Mouse (Mus musculus) testis, adult 2 months (tissue): ENCODE results near the gene Sympk. TPM values are rescaled to one million over a fixed set of nuclear protein-coding genes. Genes with fewer than 3 reads are reported as not detected.

Experiments used
- H3K27ac ChIP-seq: fragments of 200-500 bp; 2 replicates; pipeline ENCODE4 v1.5.1; 2012; ENCODE audit warnings: low read depth, low read length; ENCODE audit not compliant: control insufficient read depth, insufficient read depth
- H3K27me3 ChIP-seq: fragments of 200-500 bp; 2 replicates; pipeline ENCODE4 v1.6.1; 2012; ENCODE audit warnings: mild to moderate bottlenecking, low read length, moderate library complexity; ENCODE audit not compliant: control insufficient read depth, insufficient read depth
- H3K36me3 ChIP-seq: fragments of 200-500 bp; 2 replicates; pipeline ENCODE4 v1.6.1; 2012; ENCODE audit warnings: mild to moderate bottlenecking, low read length; ENCODE audit not compliant: control insufficient read depth, insufficient read depth
- H3K4me1 ChIP-seq: fragments of 200-500 bp; 2 replicates; pipeline ENCODE4 v1.6.1; 2012; ENCODE audit warnings: low read length; ENCODE audit not compliant: control insufficient read depth, insufficient read depth
- H3K4me3 ChIP-seq: fragments of 200-500 bp; 2 replicates; pipeline ENCODE4 v1.5.1; 2012; ENCODE audit warnings: low read depth, mild to moderate bottlenecking, low read length, moderate library complexity, mixed read lengths; ENCODE audit not compliant: control insufficient read depth
- CTCF ChIP-seq: fragments of 200-500 bp; IDR thresholded peaks from 2 replicates; pipeline ENCODE4 v1.5.1; 2012; ENCODE audit warnings: low read depth, mild to moderate bottlenecking, inconsistent platforms, low read length, moderate library complexity; ENCODE audit not compliant: control insufficient read depth, insufficient read depth, insufficient replicate concordance
- POLR2A ChIP-seq: fragments of 200-500 bp; IDR thresholded peaks from 2 replicates; pipeline ENCODE4 v1.6.1; 2012; ENCODE audit warnings: low read depth, mild to moderate bottlenecking, inconsistent platforms, low read length, moderate library complexity; ENCODE audit not compliant: control insufficient read depth
- polyA plus RNA-seq: library from polyadenylated mRNA; depleted of rRNA; stranded (reverse); fragments of >200 nt; gene quantifications from 2 replicates; pipeline ENCODE4 v1.2.3, GENCODE M21; 2012

Sympk gene
- polyA plus RNA-seq, 1 experiment, result 196 TPM

GRCm38 (mm10) chr7:19094826-19095750 lies 70.9 kb downstream of the Sympk start:
- TF ChIP-seq CTCF (no peak), POLR2A (no peak)
- peak overlapping the region; percentile 76 for H3K4me3 ChIP-seq
- no peaks in the 10 kb centered on the region for H3K27me3 ChIP-seq
- peak overlapping the region; percentile 5 for H3K27ac ChIP-seq
- no peaks in the 10 kb centered on the region; the same call in 1 of the 2 replicates for H3K36me3 ChIP-seq
- H3K4me1 ChIP-seq, result peaks cover 48% of the 10 kb centered on the region

- TF ChIP-seq CTCF, result no peak
- TF ChIP-seq POLR2A, result no peak
- H3K27me3 ChIP-seq, result no peaks in the 10 kb centered on the region
- H3K4me3 ChIP-seq, result no peak overlapping the region
- H3K36me3 ChIP-seq, result no peaks in the 10 kb centered on the region; the same call in 1 of the 2 replicates
- H3K27ac ChIP-seq, result no peak overlapping the region
- peaks cover 48% of the 10 kb centered on the region for H3K4me1 ChIP-seq
Observed at GRCm38 (mm10) chr7:19095751-19096110, 71.6 kb downstream of the Sympk start.

DNA sequence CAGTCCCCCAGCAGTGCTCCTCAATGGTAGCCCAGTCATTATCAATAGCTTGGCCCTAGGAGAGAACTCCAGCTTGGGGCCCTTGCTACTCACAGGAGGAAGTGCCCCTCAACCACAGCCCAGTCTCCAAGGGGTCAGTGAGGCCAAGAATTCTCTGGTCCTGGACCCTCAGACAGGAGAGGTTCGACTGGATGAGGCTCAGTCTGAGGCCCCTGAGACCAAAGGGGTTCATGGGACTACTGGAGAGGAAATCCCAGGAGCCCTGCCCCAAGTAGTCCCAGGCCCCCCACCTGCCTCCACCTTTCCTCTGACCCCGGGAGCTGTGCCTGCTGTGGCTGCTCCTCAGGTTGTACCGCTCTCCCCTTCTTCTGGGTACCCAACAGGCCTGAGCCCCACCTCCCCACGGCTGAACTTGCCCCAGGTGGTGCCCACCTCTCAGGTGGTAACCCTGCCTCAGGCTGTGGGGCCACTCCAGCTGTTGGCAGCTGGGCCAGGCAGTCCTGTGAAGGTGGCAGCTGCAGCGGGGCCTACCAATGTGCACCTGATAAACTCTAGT lies 72.3 kb downstream of the Sympk start:
- Histone ChIP-seq H3K4me1 (peaks cover 43% of the 10 kb centered on the region), H3K36me3 (no peaks in the 10 kb centered on the region; the same call in 1 of the 2 replicates), H3K27me3 (no peaks in the 10 kb centered on the region), H3K27ac (no peak overlapping the region), H3K4me3 (no peak overlapping the region)
- TF ChIP-seq POLR2A (no peak), CTCF (no peak)

- Histone ChIP-seq H3K36me3 (no peaks in the 10 kb centered on the region), H3K27me3 (no peaks in the 10 kb centered on the region), H3K27ac (no peak overlapping the region), H3K4me3 (no peak overlapping the region), H3K4me1 (peaks cover 36% of the 10 kb centered on the region)
- no peak for TF ChIP-seq POLR2A
- no peak for TF ChIP-seq CTCF
Observed at GRCm38 (mm10) chr7:19097217-19097616, 73.0 kb downstream of the Sympk start.

- TF ChIP-seq POLR2A, result no peak
- TF ChIP-seq CTCF, result no peak
- Histone ChIP-seq H3K27ac (no peak overlapping the region), H3K36me3 (no peaks in the 10 kb centered on the region), H3K4me3 (no peak overlapping the region), H3K4me1 (peaks cover 30% of the 10 kb centered on the region), H3K27me3 (no peaks in the 10 kb centered on the region)
Observed at GRCm38 (mm10) chr7:19097863-19098262, 73.7 kb downstream of the Sympk start.

DNA sequence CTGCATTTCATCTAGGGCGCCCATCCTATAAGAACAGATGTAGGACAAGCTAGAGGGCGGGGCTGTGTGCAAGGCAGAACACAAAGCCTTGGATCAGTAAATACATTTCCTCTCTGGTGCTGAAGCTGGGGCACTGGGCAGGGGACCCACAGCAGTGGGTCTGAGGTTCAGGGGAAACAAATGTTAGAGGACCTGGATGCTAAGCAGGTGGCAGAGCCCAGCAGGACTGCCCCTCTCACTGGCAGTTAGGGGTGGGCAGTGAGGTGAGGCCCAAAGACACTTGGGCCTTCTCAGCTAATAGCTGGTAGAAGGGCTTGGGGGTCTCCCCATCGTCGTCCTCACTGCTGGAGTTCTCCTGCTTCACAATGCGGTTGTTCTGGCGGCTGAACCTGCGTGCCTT lies 74.6 kb downstream of the Sympk start:
- TF ChIP-seq CTCF (no peak), POLR2A (no peak)
- no peak overlapping the region for H3K27ac ChIP-seq
- H3K36me3 ChIP-seq, result no peaks in the 10 kb centered on the region
- H3K27me3 ChIP-seq, result no peaks in the 10 kb centered on the region
- H3K4me1 ChIP-seq, result peaks cover 23% of the 10 kb centered on the region
- no peak overlapping the region for H3K4me3 ChIP-seq

DNA sequence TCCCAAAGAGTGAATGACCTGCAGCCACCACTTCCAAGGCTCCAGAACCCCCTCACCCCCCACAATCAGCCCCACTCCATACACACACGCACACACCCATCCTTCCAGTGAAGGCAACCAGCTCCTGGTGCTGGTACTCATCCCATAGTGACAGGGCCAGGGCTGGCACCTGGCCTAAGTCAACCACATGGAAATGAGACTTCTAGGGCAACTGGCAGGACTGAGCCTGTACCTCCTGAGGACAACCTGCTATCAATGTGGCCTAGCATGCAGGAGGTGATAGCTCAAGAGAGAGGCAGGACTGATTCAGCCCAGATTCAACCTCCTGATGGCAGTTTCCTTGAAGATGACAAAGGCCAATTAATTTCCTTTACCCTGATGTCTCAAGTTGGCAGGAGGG lies 76.1 kb downstream of the Sympk start:
- no peaks in the 10 kb centered on the region for H3K27me3 ChIP-seq
- H3K4me3 ChIP-seq, result no peak overlapping the region
- H3K27ac ChIP-seq, result no peak overlapping the region
- H3K4me1 ChIP-seq, result peaks cover 14% of the 10 kb centered on the region
- H3K36me3 ChIP-seq, result no peaks in the 10 kb centered on the region
- TF ChIP-seq CTCF (no peak), POLR2A (no peak)
